Mouse (Mus musculus) kidney, embryonic 14.5 days (tissue): ENCODE measurements around the gene Cldn9. TPM values are rescaled to one million over a fixed set of nuclear protein-coding genes. Genes with fewer than 3 reads are reported as not detected.

Experiments
- ATAC-seq: fragments of 200-750 bp; cut with Nextera tagmentation; 2 replicates; pipeline ENCODE4 v1.8.0; 2017; ENCODE audit warnings: moderate number of reproducible peaks, mild to moderate bottlenecking, moderate TSS enrichment, moderate library complexity; ENCODE audit not compliant: low FRiP score, low TSS enrichment
- H3K27ac ChIP-seq: fragments of 300-500 bp; sonication (generic); 2 replicates; pipeline ENCODE4 v1.5.1; 2014; ENCODE audit warnings: low read depth, mild to moderate bottlenecking, low read length, moderate library complexity, mixed read lengths
- H3K27me3 ChIP-seq: fragments of 300-500 bp; sonication (generic); 2 replicates; pipeline ENCODE4 v1.6.1; 2014; ENCODE audit warnings: mild to moderate bottlenecking, low read length; ENCODE audit not compliant: control insufficient read depth, insufficient read depth
- H3K36me3 ChIP-seq: fragments of 300-500 bp; sonication (generic); 2 replicates; pipeline ENCODE4 v1.6.1; 2014; ENCODE audit warnings: low read length, mixed read lengths; ENCODE audit not compliant: control insufficient read depth, insufficient read depth
- H3K4me1 ChIP-seq: fragments of 300-500 bp; sonication (generic); 2 replicates; pipeline ENCODE4 v1.6.1; 2014; ENCODE audit warnings: low read length, mixed read lengths; ENCODE audit not compliant: control insufficient read depth, insufficient read depth
- H3K4me2 ChIP-seq: fragments of 300-500 bp; sonication (generic); replicated peaks from 2 replicates; pipeline ENCODE4 v1.6.1; 2014; ENCODE audit warnings: low read depth, mild to moderate bottlenecking, low read length
- H3K4me3 ChIP-seq: fragments of 300-500 bp; sonication (generic); 2 replicates; pipeline ENCODE4 v1.5.1; 2014; ENCODE audit warnings: mild to moderate bottlenecking, low read length
- H3K9ac ChIP-seq: fragments of 300-500 bp; sonication (generic); 2 replicates; pipeline ENCODE4 v1.6.1; 2014; ENCODE audit warnings: low read depth, mild to moderate bottlenecking, low read length, moderate library complexity
- H3K9me3 ChIP-seq: fragments of 300-500 bp; sonication (generic); 2 replicates; pipeline ENCODE4 v1.6.1; 2016; ENCODE audit warnings: low read length; ENCODE audit not compliant: control insufficient read depth
- WGBS: fragments of 180-500 bp; shearing (Covaris S2); extraction: QIAGEN DNeasy Blood & Tissue Kit; methylation state at CpG from one replicate; pipeline ENCODE4 v1.1.7; 2014; 5-methylcytosine and 5-hydroxymethylcytosine counted together
- polyA plus RNA-seq: library from polyadenylated mRNA; unstranded; fragments of >200 nt; fragmentation: Nextera tagmentation; extraction: Ambion mirVana; gene quantifications from 2 replicates; pipeline ENCODE4 v1.2.1, GENCODE M21; 2014

The Cldn9 gene
- polyA plus RNA-seq, 1 experiment from 2014 or later: 65.5 TPM

DNA sequence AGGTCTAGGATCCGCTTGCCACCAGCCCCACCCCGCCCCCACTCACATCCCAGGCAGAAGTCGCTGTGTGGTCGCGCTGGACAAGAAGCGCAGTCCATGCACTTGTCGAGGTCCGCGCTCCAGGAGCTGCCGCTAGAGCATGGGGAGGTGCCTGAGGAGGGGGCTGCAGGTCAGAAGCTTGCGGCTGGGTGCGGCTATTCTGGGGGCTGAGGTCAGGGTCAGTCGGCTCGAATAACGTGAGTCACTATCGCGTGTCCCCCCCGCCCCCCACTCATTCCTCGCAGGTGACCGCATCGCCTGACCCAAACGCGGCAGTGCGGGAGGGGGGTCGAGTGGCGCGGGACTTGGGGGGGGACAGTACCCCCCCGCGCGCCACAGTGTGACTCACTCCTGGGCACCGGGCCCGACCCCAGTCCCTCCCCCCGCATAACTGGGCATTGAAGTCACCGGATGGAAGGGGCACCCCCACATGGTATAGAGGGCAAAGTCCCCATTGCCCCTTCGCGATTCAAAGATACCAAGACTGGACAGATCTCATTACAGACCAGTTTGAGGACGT is 7.3 kb downstream of the Cldn9 start:
- H3K4me3 ChIP-seq: peak overlapping the region; percentile 58
- peaks cover 41% of the 10 kb centered on the region; the same call in 1 of the 2 replicates for H3K4me1 ChIP-seq
- no peaks in the 10 kb centered on the region for H3K36me3 ChIP-seq
- peak overlapping the region; percentile 97 for H3K4me2 ChIP-seq
- ATAC-seq: peak; percentile 5; the same call in 1 of the 2 replicates
- peak overlapping the region; percentile 58 for H3K9ac ChIP-seq
- H3K9me3 ChIP-seq: no peaks in the 10 kb centered on the region
- 2% methylated on average over 37 of the region's 37 CpGs for WGBS
- H3K27ac ChIP-seq: peak overlapping the region; percentile 30; the same call in 1 of the 2 replicates
- peaks cover 22% of the 10 kb centered on the region for H3K27me3 ChIP-seq

DNA sequence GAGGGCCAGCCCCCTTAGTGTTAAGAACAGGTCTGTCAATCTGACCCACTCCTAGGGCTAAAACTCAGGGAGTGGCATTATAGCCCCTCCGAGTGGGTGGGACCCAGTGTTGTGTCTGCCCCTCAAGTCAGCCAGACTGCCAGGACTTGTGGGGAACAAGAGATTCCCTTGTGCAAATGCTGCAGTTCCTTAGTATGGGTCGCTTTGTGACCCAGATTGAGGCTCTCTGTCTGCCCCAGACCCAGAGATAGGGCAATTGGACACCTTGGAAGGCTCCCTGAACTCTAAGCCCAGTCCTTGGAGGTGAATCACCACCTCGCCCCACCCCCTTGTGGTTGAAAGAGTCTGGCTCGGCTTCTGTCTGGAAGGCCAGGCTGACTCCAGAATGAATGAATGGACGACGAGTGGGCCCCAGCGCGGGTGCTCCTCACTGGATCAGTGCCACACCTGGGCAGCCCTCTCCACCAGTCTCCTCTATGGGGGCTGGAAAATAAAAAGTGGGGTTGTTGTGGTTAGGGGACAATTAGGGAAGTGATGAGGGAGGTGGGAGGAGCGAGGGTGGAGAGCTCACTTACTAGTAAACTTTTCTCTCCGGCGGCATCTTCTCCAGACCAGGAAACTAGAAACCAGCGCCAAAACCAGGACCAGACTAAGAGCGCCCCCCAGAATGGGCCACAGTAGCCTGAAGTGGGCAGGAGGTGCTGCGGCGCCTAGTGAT is 8.1 kb downstream of the Cldn9 start:
- peak overlapping the region; percentile 58 for H3K4me3 ChIP-seq
- H3K36me3 ChIP-seq: no peaks in the 10 kb centered on the region
- H3K4me2 ChIP-seq: peak overlapping the region; percentile 97
- H3K27ac ChIP-seq: no peak overlapping the region
- ATAC-seq: no peak
- H3K9me3 ChIP-seq: no peaks in the 10 kb centered on the region
- peaks cover 17% of the 10 kb centered on the region for H3K27me3 ChIP-seq
- peaks cover 38% of the 10 kb centered on the region; the same call in 1 of the 2 replicates for H3K4me1 ChIP-seq
- H3K9ac ChIP-seq: peak overlapping the region; percentile 58; the same call in 1 of the 2 replicates
- WGBS: 9% methylated on average over 15 of the region's 15 CpGs

DNA sequence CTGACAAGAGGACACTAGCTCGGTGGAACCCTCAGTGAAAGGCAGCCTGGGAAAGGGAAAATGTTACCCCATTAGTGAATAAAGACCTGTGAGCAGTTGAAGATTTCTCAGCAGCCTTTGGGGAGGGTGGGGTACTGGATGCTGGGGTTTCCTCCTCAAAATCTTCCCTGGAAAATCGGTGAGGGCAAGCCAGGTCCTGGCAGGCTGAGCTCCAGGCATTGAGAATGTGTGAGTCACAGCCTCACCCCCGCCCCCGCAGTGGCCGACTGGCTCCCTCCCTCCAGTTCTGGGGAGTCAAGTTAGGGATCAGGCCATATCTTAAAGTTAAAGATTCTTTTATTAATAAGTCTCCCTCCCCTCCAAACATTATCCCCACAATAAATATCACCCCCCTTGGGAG is 8.7 kb downstream of the Cldn9 start:
- H3K9me3 ChIP-seq: no peaks in the 10 kb centered on the region
- H3K9ac ChIP-seq: peak overlapping the region; percentile 18; the same call in 1 of the 2 replicates
- peaks cover 3% of the 10 kb centered on the region; the same call in 1 of the 2 replicates for H3K36me3 ChIP-seq
- no peak overlapping the region for H3K27ac ChIP-seq
- no peak for ATAC-seq
- H3K4me2 ChIP-seq: peak overlapping the region; percentile 56; the same call in 1 of the 2 replicates
- H3K4me3 ChIP-seq: no peak overlapping the region
- peaks cover 38% of the 10 kb centered on the region; the same call in 1 of the 2 replicates for H3K4me1 ChIP-seq
- WGBS: 39% methylated on average over 5 of the region's 5 CpGs
- peaks cover 12% of the 10 kb centered on the region for H3K27me3 ChIP-seq

DNA sequence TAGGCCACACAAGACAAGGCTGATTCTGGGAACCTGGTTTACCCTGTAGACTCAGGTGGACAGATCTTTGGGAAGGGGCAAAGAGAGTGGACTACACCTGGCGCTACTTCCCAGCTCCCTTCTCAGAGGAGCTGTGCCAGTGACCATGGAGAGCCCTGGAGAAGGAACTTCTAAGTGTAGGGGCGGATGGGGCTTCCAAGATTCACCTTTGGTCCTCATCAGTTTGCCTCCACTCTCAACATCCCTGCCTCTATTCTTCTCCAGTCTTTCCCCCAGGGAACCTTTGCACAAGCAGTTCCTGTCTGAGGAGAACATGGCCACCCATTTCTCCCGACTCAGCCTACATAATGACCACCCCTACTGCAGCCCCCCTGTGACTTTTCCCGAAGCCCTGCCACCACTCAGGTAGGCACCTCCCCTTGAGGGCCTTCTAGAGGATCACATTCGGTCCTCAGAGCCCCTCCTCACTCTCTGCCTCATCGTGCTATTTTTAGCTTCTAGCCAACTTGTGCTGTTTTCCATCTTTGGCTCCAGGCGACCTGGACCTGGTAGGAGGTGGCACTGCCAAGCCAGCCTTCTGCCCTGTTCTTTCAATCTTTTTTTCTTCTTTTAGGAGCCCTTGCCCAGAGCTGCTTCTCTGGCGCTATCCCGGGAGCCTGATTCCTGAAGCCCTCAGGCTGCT is 9.4 kb downstream of the Cldn9 start:
- peak overlapping the region; percentile 66 for H3K9ac ChIP-seq

DNA sequence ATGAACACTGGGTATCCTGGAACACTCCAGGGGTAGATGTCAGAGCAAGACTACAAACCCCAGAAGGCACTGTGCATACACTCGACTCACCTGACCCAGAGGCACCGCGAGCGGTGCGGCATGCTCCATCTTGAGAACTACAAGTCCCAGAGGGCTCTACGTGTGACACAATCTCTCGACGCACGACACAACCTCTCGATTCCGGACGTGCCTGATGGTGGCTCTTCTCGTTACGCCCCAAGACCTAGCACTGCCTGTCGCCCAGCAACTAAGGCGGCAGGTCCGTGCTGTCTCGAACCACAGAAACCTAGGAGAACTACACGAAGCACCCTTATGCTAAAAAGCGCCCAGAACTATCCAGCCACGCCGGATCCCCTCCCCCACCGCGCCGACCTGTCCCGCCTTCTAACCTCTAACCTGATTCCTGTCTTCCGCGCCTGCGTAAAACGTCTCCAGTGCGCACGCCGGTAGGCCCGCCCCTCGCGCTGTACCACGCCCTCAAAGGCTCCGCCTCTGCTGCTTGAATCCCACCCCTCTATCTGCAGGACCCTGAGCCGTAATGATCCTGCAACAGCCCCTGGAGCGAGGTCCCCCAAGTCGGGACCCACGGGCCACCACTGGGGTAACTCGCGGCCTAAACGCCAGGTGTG is 10.3 kb downstream of the Cldn9 start, which contains the start of the genes Hcfc1r1 and Thoc6:
Hcfc1r1 (plus strand) TSS at position 173 of the 650 bp plus-strand sequence.
Thoc6 (minus strand) TSS at position 459 of the 650 bp plus-strand sequence.
- under 1% methylated on average over 45 of the region's 45 CpGs for WGBS
- peaks cover 38% of the 10 kb centered on the region; the same call in 1 of the 2 replicates for H3K4me1 ChIP-seq
- H3K27ac ChIP-seq: peak within 1 kb of the TSS; percentile 79

More for the DNA sequence above, 9.4 kb downstream of the Cldn9 start:
- Histone ChIP-seq H3K36me3 (peaks cover 9% of the 10 kb centered on the region; the same call in 1 of the 2 replicates), H3K9me3 (no peaks in the 10 kb centered on the region), H3K4me2 (peak overlapping the region; percentile 56), H3K27ac (no peak overlapping the region), H3K4me3 (peak overlapping the region; percentile 59), H3K4me1 (peaks cover 38% of the 10 kb centered on the region; the same call in 1 of the 2 replicates), H3K27me3 (peaks cover 5% of the 10 kb centered on the region)
- no peak for ATAC-seq
- WGBS: 35% methylated on average over 9 of the region's 9 CpGs

DNA sequence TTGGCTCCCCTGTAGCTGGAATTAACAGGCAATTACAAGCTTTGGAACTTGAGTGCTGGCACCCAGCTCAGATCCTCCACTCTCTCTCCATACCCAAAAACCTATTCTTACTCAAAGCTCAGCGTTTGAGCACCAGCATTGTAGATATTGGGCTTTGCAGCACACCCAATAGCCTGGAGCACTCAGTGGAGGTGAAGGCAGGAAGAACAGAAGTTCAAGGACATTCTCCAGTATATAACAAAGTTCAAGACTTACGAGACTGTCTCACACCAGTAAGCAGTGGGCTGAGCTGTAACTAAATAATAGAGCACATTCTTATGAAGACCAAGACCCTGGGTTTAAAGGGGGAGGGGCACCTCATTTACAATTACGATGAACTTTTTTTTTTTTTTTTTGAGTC is 11.1 kb downstream of the Cldn9 start:
- H3K27ac ChIP-seq: no peak overlapping the region
- peak overlapping the region; percentile 59 for H3K4me3 ChIP-seq
- ATAC-seq: no peak
- peaks cover 22% of the 10 kb centered on the region; the same call in 1 of the 2 replicates for H3K36me3 ChIP-seq
- peak overlapping the region; percentile 56 for H3K4me2 ChIP-seq
- peak overlapping the region; percentile 66; the same call in 1 of the 2 replicates for H3K9ac ChIP-seq
- WGBS: 61% methylated on average over 3 of the region's 3 CpGs
- H3K9me3 ChIP-seq: no peaks in the 10 kb centered on the region
- peaks cover 37% of the 10 kb centered on the region; the same call in 1 of the 2 replicates for H3K4me1 ChIP-seq
- H3K27me3 ChIP-seq: no peaks in the 10 kb centered on the region

More for the DNA sequence above, 10.3 kb downstream of the Cldn9 start, which contains the start of the genes Hcfc1r1 and Thoc6:
- Histone ChIP-seq H3K9me3 (no peaks in the 10 kb centered on the region), H3K36me3 (peaks cover 17% of the 10 kb centered on the region; the same call in 1 of the 2 replicates), H3K27me3 (no peaks in the 10 kb centered on the region; the same call in 1 of the 2 replicates), H3K9ac (peak within 1 kb of the TSS; percentile 66), H3K4me2 (peak within 1 kb of the TSS; percentile 56), H3K4me3 (peak within 1 kb of the TSS; percentile 59)
- ATAC-seq: peak; percentile 90

DNA sequence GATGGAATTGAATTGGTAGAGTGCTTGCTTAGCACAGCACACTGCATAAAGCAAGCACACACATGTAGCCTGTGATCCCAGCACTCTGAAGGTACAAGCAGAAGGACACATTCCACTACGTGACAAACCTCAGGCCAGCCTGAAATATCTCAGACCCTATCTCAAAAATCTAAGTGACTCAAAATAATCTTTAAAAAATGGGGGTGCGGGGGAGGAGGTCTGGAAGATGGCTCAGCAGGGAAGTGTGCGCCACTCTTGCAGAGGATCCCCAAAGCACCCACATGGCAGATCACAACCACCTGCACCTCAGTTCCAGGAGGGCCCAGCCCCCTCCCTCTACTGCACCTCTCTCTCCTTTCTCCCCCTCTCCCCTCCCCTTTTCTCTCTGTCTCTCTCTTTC is 12.3 kb downstream of the Cldn9 start:
- no peak overlapping the region for H3K27ac ChIP-seq
- no peak for ATAC-seq

DNA sequence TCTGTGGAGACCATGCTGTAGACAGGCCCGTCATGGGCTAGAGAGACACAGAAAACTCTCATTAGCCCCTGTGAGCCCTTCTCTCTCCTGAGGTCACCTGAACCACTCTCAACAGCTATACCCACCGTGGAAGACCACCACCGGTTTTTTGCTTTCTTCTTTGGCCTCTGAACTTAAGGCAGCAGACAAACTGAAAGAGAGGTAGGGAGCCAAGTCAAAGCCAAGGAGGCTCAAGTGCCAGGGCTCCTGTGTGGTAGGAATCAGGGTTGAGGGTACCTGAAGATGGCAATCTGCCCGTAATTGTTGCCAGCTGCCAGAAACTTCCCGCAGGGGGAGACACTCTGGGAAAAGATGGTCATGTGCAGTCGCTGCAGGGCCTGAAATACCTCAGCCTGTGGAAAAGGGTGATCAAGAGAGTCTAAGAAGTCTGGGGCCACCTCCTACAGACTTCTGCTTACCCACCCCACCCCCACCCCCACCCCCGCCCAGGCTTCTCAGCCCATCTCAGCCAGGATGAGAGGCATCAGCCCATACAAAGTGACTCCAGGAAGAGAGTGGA is 13.2 kb downstream of the Cldn9 start:
- H3K36me3 ChIP-seq: peaks cover 38% of the 10 kb centered on the region
- H3K9ac ChIP-seq: no peak overlapping the region
- H3K4me1 ChIP-seq: peaks cover 21% of the 10 kb centered on the region; the same call in 1 of the 2 replicates
- no peak overlapping the region for H3K4me3 ChIP-seq
- 91% methylated on average over 7 of the region's 7 CpGs for WGBS
- H3K9me3 ChIP-seq: no peaks in the 10 kb centered on the region
- H3K27me3 ChIP-seq: no peaks in the 10 kb centered on the region
- H3K27ac ChIP-seq: no peak overlapping the region
- H3K4me2 ChIP-seq: no peak overlapping the region
- no peak for ATAC-seq

More for the DNA sequence above, 12.3 kb downstream of the Cldn9 start:
- H3K27me3 ChIP-seq: no peaks in the 10 kb centered on the region
- peaks cover 31% of the 10 kb centered on the region; the same call in 1 of the 2 replicates for H3K4me1 ChIP-seq
- 89% methylated on average over 3 of the region's 3 CpGs for WGBS
- H3K4me2 ChIP-seq: no peak overlapping the region
- no peak overlapping the region for H3K9ac ChIP-seq
- peaks cover 32% of the 10 kb centered on the region for H3K36me3 ChIP-seq
- H3K9me3 ChIP-seq: no peaks in the 10 kb centered on the region
- no peak overlapping the region for H3K4me3 ChIP-seq
